Mouse (Mus musculus): ENCODE measurements around the gene Bmpr2.

DNA sequence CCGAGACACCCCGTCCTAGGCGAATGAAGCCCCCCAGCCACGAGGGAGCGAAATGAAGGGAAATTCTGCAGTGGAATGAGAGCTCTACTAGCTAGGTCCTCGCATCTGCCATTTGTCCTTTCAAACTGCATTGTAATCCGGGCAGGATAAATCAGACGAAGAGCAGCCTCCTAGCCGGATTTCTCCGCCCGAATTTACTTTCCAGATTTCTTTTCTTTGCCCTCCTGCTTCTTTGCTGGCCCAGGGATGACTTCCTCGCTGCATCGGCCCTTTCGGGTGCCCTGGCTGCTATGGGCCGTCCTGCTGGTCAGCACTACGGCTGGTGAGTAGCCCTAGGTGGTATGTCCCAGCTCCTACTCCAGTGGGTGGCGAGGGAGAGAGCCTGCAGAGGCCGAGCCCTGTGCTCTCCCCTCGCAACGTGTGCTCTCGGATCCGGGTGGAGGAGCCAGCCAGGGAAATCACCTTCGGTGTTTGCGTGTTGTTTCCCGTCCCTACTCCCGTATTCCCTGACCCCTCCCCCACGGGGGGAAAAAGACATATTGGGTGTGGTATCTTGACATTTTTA lies 1.3 kb downstream of the Bmpr2 start:
- TF ChIP-seq POLR2A (IDR thresholded peaks at IDR 0.05; ENCODE audit: low read depth, low read length): no peak
- TF ChIP-seq CTCF (IDR thresholded peaks at IDR 0.05; ENCODE audit: extremely low read depth, insufficient read length, insufficient replicate concordance, low read depth, low read length): no peak
